Mouse (Mus musculus) right cerebral cortex, postnatal 10 days (tissue): Measurements from ENCODE around the gene Psmb9.
A peak's percentile ranks its signal among the peaks of the same experiment; 100 is the strongest.
"Not testable (repeated sequence)": the region's sequence is repeated elsewhere in the genome, so short reads cannot be mapped to it uniquely, and the experiment has no call there.

ENCODE experiments used
- DNase-seq, 2 experiments: peaks; one replicate each; pipeline ENCODE4 v3.0.0; 2021; ENCODE audit warnings: low spot score in 2 of 2

Gene Psmb9

GRCm38 (mm10) chr17:34187261-34187916 lies at the start of gene Psmb9, which contains the start of gene Tap1:
TSS of gene Psmb9 (minus strand) at chr17:34187764.
TSS of gene Tap1 (plus strand) at chr17:34187553.
- DNase-seq: peak; percentile 96 to 97

- DNase-seq: peak in 1 of 2 experiments; percentile 50
Observed at GRCm38 (mm10) chr17:34236691-34237090, 49.1 kb upstream of the Psmb9 start.

- peak; percentile 65 to 77 for DNase-seq
Observed at GRCm38 (mm10) chr17:34234926-34235325, 47.4 kb upstream of the Psmb9 start.

GRCm38 (mm10) chr17:34232021-34232420 lies 44.5 kb upstream of the Psmb9 start:
- not testable (repeated sequence) for DNase-seq

- not testable (repeated sequence) for DNase-seq
Observed at GRCm38 (mm10) chr17:34230971-34231370, 43.4 kb upstream of the Psmb9 start.

- DNase-seq: not testable (repeated sequence)
Observed at GRCm38 (mm10) chr17:34225911-34226310, 38.3 kb upstream of the Psmb9 start.

- DNase-seq: no peak
Observed at GRCm38 (mm10) chr17:34225426-34225825, 37.9 kb upstream of the Psmb9 start.

GRCm38 (mm10) chr17:34224816-34225215 lies 37.3 kb upstream of the Psmb9 start:
- no peak for DNase-seq

- not testable (repeated sequence) for DNase-seq
Observed at GRCm38 (mm10) chr17:34220401-34220800, 32.8 kb upstream of the Psmb9 start.

GRCm38 (mm10) chr17:34219801-34220200 lies 32.2 kb upstream of the Psmb9 start:
- peak in 1 of 2 experiments; percentile 2 for DNase-seq

GRCm38 (mm10) chr17:34219096-34219495 lies 31.5 kb upstream of the Psmb9 start:
- DNase-seq: peak in 1 of 2 experiments; percentile 46

GRCm38 (mm10) chr17:34218675-34219074 lies 31.1 kb upstream of the Psmb9 start:
- peak; percentile 42 to 44 for DNase-seq

GRCm38 (mm10) chr17:34217986-34218385 lies 30.4 kb upstream of the Psmb9 start:
- peak in 1 of 2 experiments; percentile 7 for DNase-seq

GRCm38 (mm10) chr17:34217216-34217928 lies 29.8 kb upstream of the Psmb9 start:
- DNase-seq: peak in 1 of 2 experiments; percentile 13

GRCm38 (mm10) chr17:34215176-34215575 lies 27.6 kb upstream of the Psmb9 start:
- DNase-seq: peak in 1 of 2 experiments; percentile 10

GRCm38 (mm10) chr17:34213936-34214335 lies 26.4 kb upstream of the Psmb9 start:
- peak in 1 of 2 experiments; percentile 12 for DNase-seq

- peak in 1 of 2 experiments; percentile 16 for DNase-seq
Observed at GRCm38 (mm10) chr17:34211746-34212365, 24.3 kb upstream of the Psmb9 start.

GRCm38 (mm10) chr17:34210599-34210998 lies 23.0 kb upstream of the Psmb9 start:
- DNase-seq: peak in 1 of 2 experiments; percentile 6

GRCm38 (mm10) chr17:34209680-34210079 lies 22.1 kb upstream of the Psmb9 start:
- peak in 1 of 2 experiments; percentile 14 for DNase-seq

- DNase-seq: no peak
Observed at GRCm38 (mm10) chr17:34208421-34208820, 20.9 kb upstream of the Psmb9 start.

GRCm38 (mm10) chr17:34207866-34208265 lies 20.3 kb upstream of the Psmb9 start:
- peak in 1 of 2 experiments; percentile 11 for DNase-seq

- DNase-seq: peak in 1 of 2 experiments; percentile 12
Observed at GRCm38 (mm10) chr17:34207456-34207855, 19.9 kb upstream of the Psmb9 start.
